Mouse (Mus musculus) cortical plate, adult 2 months (tissue): ENCODE results near the gene Unk.

Experiments used
- CTCF ChIP-seq: fragments of 200-500 bp; IDR thresholded peaks from 2 replicates; pipeline ENCODE4 v1.5.1; 2011; ENCODE audit warnings: mild to moderate bottlenecking, control low read depth, low read length; ENCODE audit not compliant: insufficient read depth; ENCODE audit errors: extremely low read depth
- POLR2A ChIP-seq: fragments of 200-500 bp; IDR thresholded peaks from 2 replicates; pipeline ENCODE4 v1.6.1; 2011; ENCODE audit warnings: mild to moderate bottlenecking, low read length, control low read depth; ENCODE audit not compliant: insufficient read depth; ENCODE audit errors: extremely low read depth

GRCm38 (mm10) chr11:116014821-116015220, 15.3 kb upstream of the Unk start:
- TF ChIP-seq POLR2A (no peak), CTCF (no peak)
